Mouse (Mus musculus) gastrocnemius, adult 8-10 months (tissue): ENCODE results near the gene Plekhd1. TPM values are rescaled to one million over a fixed set of nuclear protein-coding genes. Genes with fewer than 3 reads are reported as not detected.

Experiments used
- DNase-seq, 2 experiments: peaks; one replicate each; pipeline ENCODE4 v3.0.0; 2022; ENCODE audit warnings: low spot score in 2 of 2
- total RNA-seq, 4 experiments: library from RNA; stranded (reverse); gene quantifications; 2 replicates each; pipeline ENCODE4 v1.2.4; 2022

Gene Plekhd1
- 1 to 10 TPM in 1 of 4 experiments, under 1 TPM in 2, not detected in 1; 0.27 to 1.0 (median 0.65) TPM for total RNA-seq

DNA sequence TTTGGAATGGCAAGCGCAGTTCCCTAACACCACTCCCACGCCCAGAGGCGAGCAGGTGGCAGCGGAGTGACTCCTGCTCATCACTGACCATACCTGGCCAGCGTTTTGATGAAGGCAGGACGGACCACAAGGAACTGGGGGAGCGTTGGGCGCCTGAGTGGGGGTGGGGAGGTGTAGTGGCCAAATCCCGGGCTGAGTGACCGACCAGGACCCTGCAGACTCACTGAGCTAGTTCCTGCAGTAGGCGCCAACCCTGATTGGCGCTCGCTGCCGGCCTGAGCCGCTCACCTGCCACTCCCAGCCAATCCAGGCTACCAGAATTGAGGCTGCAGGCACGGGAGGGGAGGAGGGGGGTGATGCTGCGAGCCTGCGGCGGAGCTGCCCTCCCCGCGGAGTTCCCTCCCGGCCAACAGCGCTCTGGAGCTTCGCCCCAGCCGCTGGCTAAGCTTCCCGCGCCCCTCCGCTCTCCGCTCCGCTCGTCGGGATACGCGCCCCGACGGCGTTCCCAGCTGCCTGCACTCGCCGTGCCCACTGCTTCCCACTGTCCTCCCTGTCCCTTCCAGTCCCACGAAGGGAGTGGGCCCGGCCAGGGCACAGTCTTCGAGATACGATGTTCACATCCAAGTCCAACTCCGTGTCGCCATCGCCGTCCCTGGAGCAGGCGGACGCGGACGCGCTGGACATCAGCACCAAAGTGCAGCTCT lies at the start of gene Plekhd1:
TSS of gene Plekhd1 (plus strand) at position 323 of the 704 bp plus-strand sequence.
- DNase-seq, result peak in 1 of 2 experiments; percentile 20

GRCm38 (mm10) chr12:80642725-80643692 lies 49.4 kb upstream of the Plekhd1 start:
- peak in 1 of 2 experiments; percentile 24 for DNase-seq

DNA sequence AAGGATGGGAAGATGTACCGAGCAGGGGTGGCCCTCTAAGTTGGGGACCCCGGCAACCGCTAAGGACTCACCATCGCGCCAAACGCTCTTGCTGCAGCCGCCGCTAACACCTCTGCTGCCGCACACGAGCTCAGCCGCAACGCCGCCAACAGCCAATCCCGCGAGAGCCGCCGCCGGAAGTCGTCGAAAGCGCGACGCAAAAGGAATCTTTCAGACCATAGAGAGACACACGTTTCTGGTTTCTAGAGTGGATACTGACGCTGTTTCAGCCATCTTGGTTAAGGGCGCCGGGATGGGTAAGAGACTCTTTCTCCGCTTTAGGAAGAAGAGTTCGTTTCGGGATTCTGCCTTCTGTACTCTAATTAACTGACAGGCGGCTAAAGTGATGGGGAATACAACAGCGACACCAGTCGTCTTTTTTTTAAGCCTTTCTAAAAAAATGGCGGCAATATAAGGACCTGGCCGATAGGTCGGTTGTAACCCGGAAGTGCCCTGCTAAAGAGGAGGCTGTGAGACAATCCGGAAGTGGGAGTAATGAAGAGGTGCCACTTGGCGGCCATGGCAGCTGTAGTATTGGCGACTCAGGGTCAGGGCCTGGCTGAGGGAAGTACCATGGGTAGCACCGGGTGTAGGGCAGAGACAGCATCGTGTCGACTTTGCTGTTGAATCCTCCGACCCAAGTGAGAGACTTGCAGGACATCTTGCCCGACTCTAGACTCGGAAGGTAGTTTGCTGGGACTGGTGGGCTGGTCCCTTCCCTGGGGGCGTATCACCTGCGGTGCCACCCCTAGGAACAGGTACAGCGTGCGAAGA lies 48.5 kb upstream of the Plekhd1 start, which contains the start of the genes Slc39a9 and Erh:
TSS of gene Slc39a9 (plus strand) at position 191 of the 813 bp plus-strand sequence.
TSS of gene Erh (minus strand) at position 649 of the 813 bp plus-strand sequence.
- peak; percentile 87 to 90 for DNase-seq

DNA sequence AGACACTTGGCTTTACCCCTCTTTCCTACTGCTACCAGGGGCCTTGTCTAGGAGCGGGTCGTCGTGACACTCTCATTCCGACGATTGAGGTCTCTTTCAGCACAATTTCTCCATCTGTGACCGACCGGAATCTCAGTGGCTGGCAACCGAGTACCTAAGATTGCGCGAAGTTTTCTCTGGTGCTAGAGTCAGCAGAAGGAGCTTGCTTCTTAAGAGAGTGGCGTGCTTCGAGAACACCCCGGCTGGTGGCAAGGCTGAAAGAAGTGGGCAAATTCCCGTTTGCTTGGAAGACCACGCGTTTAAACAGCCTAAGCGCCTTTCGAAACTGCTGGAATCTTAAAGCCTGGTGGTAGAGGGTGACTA lies 47.9 kb upstream of the Plekhd1 start:
- no peak for DNase-seq

GRCm38 (mm10) chr12:80646377-80646776 lies 46.0 kb upstream of the Plekhd1 start:
- no peak for DNase-seq

- peak in 1 of 2 experiments; percentile 5 for DNase-seq
These were observed 38.3 kb upstream of the Plekhd1 start for GRCm38 (mm10) chr12:80653951-80654658.

DNA sequence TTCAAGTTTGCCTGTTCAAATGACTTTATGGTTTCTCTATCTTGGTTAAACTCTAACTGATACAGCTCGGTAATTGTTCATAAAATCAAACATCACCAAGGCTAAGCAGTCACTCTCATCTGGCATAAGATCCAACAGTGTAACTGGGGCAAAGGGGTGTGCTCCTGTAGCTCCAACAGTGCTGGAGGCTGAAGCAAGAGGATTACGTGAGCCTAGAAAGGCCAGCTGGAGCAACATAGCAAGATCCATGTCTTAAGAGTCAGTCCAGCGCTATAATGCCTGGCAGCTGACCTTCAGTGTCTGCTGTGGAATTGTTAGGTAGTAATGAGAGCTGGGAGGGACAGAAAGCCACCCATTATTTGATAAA lies 37.7 kb upstream of the Plekhd1 start:
- no peak for DNase-seq

DNA sequence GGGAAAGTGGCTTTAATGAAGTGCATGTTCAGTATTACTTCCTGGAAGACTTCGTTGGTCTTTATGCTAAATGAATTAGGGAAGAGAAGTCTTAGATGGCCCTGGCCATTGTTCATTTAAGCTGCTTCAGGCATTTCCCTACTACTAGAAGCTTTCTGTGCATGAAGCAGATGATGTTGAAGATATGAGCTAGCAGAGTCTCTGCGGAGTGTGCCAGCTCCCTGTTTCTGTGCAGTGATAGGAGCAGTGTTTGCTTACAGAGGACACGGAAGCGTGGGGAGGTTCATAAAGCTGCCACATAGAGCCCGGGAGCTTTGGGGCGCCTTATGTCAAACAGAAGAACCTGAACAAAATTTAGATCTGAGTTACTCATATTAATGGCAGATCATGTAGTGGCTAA lies 33.7 kb upstream of the Plekhd1 start:
- no peak for DNase-seq

DNA sequence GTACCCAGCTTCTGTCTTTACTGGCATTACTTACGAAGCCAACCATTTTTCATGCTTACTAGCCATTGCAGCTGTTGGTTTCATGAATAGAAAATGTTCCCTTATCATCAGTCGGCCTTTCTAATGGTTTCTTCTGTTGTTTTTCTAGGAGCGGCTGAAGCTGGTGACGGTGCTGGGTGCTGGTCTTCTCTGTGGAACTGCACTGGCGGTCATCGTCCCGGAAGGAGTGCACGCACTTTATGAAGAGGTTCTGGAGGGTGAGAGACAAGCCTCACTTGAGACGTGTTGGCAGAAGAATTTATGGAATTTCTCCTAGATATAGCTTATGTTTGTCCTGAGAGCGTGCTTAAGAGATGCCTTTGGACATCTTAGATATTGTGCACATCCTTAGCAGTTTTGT lies 30.1 kb upstream of the Plekhd1 start:
- no peak for DNase-seq

- no peak for DNase-seq
These were observed 28.5 kb upstream of the Plekhd1 start for GRCm38 (mm10) chr12:80663935-80664334.

DNA sequence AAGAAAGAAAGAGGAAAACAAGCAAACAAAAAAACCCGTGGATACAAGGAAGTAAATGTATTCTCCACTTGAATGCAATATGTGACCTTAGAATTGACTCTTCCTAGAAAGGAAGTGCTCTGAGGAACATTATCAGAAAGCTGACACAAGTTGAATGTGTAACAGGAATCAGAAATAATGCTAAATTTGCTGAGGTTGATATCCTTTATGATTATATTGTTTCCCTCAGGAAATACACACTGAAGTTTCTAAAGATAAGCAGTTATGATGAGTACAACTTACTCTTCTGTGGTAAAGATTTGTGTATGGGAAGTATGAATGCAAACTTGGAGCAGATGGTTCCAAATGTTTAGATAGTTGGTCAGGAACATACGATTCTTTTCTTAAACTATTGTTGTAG lies 24.0 kb upstream of the Plekhd1 start:
- DNase-seq, result no peak

DNA sequence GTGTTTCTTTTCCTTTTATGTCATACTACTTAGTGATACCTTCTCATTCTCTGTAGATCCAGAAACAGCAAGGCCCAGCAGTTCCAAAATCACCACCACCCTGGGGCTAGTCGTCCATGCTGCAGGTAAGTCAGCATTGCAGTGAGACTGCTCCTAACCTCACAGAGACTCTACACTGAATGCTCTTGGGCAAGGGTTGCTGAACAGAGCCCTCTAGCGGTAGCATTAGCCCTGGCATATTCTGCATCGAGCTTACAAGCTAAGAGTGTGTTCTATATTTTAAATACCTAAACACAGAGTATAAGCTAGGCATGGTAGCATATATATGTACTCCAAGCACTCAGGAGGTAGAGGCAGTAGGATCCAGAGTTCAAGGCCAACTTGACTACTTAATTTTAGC lies 19.2 kb upstream of the Plekhd1 start:
- no peak for DNase-seq

DNA sequence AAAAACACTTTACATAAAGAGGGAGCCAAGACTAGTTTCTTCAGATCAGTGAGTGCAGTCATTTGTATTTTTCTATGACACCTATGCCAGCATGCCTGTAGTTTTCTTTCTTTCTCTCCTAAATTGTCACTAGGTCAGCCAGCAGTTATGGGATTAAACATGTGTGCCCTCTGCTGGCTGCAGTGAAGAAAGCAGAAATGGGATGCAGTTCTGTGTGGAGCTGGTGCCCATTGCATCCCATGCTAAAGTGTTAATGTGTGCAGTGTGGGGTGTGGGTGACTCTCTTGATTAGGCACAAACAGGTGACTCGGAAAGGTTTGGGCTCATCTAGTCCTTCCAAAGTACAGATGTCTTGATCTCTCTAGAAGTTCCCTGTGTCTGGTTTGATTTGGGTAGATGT lies 11.1 kb upstream of the Plekhd1 start:
- DNase-seq, result no peak

DNA sequence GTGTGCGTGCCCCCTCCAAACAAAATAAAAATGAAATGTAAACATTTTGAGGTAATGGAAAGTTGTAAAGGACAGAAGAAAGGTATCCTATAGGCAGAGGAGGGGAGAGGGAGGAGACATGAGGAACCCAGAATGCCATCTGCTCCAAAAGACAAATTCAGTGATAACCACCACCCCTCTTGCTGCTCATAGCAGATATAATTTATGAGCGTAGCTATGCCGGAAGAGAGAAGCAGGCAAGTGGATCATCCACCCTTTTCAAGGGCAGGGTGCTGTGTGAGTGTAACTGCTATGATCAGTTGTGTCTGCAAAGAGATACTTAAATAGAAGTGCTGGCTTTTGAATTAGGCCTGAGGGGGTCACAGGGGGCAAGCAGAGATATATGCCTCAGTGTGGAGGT lies 8.8 kb upstream of the Plekhd1 start:
- no peak for DNase-seq

DNA sequence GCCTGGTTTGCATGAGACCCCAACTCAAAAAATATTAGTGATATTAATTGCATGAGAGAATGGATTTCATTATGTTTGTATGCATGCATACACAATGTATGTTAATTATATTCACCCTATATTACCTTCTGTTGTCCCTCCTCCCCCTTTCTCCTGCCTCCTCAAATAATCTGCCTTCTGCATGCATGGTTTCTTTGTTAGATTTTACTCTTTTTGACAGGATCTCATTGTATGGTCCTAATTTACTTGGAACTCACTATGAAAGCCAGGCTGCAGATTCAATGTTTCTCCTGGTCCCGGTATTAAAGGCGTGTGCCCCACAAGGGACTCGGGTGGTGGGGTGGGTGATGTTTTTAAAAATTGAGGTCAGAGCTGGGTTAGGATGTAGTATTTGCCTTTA lies 8.1 kb upstream of the Plekhd1 start:
- no peak for DNase-seq

GRCm38 (mm10) chr12:80687788-80688211 lies 4.6 kb upstream of the Plekhd1 start:
- DNase-seq, result no peak

GRCm38 (mm10) chr12:80689696-80690095 lies 2.7 kb upstream of the Plekhd1 start:
- no peak for DNase-seq

DNA sequence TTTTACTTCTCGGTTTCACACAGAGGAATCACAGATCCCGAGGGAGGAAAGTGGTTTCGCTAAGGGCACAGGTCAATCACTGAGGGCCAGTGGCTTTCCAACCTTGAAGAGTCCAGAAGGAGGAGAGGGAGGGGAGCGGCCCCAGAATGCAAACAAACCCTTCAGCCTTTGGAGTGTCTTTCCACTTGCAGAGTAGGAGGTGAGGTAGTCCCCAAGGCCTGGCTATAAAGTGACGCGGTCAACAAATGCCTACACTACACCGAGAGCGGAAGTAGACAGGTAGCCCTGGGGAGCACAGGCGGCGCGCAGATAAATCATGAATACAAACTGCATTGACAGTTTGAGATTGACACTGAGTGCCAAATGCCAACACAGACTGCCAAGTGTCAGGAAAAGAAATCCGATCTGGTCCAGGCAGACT lies 710 bp upstream of the Plekhd1 start:
- DNase-seq, result peak; percentile 12 to 31

DNA sequence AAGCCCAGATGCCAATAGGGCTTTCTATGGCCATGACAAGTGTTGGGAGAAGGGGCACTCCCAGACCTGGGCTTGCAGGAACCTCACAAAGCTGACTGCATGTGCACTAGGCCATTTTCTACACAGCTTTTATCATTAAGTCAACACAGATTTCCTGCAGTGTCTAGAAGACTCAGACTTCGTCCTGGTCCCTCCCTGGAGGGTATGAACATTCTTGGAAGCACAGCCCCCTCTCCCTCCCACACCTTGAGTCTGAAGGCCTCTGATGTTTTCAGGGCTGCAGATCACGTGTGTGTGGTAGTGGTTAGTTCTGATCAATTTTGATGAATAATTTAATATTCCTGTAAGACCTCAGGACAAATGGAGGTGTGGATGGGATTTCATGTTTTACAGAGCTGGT lies 1.3 kb downstream of the Plekhd1 start:
- no peak for DNase-seq

GRCm38 (mm10) chr12:80695004-80695403 lies 2.6 kb downstream of the Plekhd1 start:
- DNase-seq, result no peak
